Mouse (Mus musculus): ENCODE data around the gene Smim9. TPM values are rescaled to one million over a fixed set of nuclear protein-coding genes. Genes with fewer than 3 reads are reported as not detected.
A peak's percentile ranks its signal among the peaks of the same experiment; 100 is the strongest.

Smim9 gene
- polyA plus RNA-seq, 1 experiment from 2014 or later: not detected

GRCm38 (mm10) chrX:75098799-75099198 lies 64.8 kb downstream of the Smim9 start:
- H3K27me3 ChIP-seq (ENCODE audit: control insufficient read depth, insufficient read depth, low read length): no peaks in the 10 kb centered on the region
- no peak overlapping the region for H3K4me3 ChIP-seq (ENCODE audit: control insufficient read depth in 1 of 2, insufficient read depth in 1 of 2, low read depth in 1 of 2, low read length in 2 of 2)
- ATAC-seq (ENCODE audit: insufficient number of reproducible peaks, insufficient read depth, low FRiP score, low read depth): no peak
- peaks cover 41% of the 10 kb centered on the region for H3K36me3 ChIP-seq (ENCODE audit: control insufficient read depth, insufficient read depth, low read length)
- H3K9ac ChIP-seq (ENCODE audit: low read length): no peak overlapping the region
- H3K27ac ChIP-seq (replicated peaks in 1 of 2; ENCODE audit: control insufficient read depth in 1 of 2, insufficient read depth in 1 of 2, low read depth in 2 of 2, low read length in 2 of 2): no peak overlapping the region
- H3K4me1 ChIP-seq (ENCODE audit: control insufficient read depth in 2 of 2, insufficient read depth in 2 of 2, low read length in 2 of 2): no peaks in the 10 kb centered on the region
- H3K9me3 ChIP-seq (ENCODE audit: control insufficient read depth, low read length): no peaks in the 10 kb centered on the region
- WGBS: 90% methylated on average over 8 of the region's 8 CpGs
- no peak overlapping the region for H3K4me2 ChIP-seq (ENCODE audit: low read length)

GRCm38 (mm10) chrX:75096163-75096770 lies 67.3 kb downstream of the Smim9 start:
- 22% methylated on average over 23 of the region's 23 CpGs for WGBS

More at GRCm38 (mm10) chrX:75096163-75096770, 67.3 kb downstream of the Smim9 start:
- H3K4me2 ChIP-seq (ENCODE audit: low read length): peak overlapping the region; percentile 70
- H3K4me1 ChIP-seq (ENCODE audit: control insufficient read depth in 2 of 2, insufficient read depth in 2 of 2, low read length in 2 of 2): no peaks in the 10 kb centered on the region
- peak overlapping the region; percentile 68 for H3K9ac ChIP-seq (ENCODE audit: low read length)
- no peaks in the 10 kb centered on the region for H3K9me3 ChIP-seq (ENCODE audit: control insufficient read depth, low read length)
- peak overlapping the region; percentile 46 to 79 for H3K4me3 ChIP-seq (ENCODE audit: control insufficient read depth in 1 of 2, insufficient read depth in 1 of 2, low read depth in 1 of 2, low read length in 2 of 2)
- H3K36me3 ChIP-seq (ENCODE audit: control insufficient read depth, insufficient read depth, low read length): peaks cover 32% of the 10 kb centered on the region
- ATAC-seq (ENCODE audit: insufficient number of reproducible peaks, insufficient read depth, low FRiP score, low read depth): no peak
- H3K27ac ChIP-seq (replicated peaks in 1 of 2; ENCODE audit: control insufficient read depth in 1 of 2, insufficient read depth in 1 of 2, low read depth in 2 of 2, low read length in 2 of 2): peak overlapping the region; percentile 74 to 88
- no peaks in the 10 kb centered on the region for H3K27me3 ChIP-seq (ENCODE audit: control insufficient read depth, insufficient read depth, low read length)

Other genes with a start within 250 kb of the Smim9 start
- 3.3 TPM in 2 replicates for gene Gab3, start 78.3 kb downstream of the Smim9 start, polyA plus RNA-seq (2014; fragmentation: Nextera tagmentation; extraction: Ambion mirVana)
- gene Dkc1, start 67.9 kb downstream of the Smim9 start, polyA plus RNA-seq (2014; fragmentation: Nextera tagmentation; extraction: Ambion mirVana): 62.4 and 70.2 TPM in 2 replicates
- gene Mpp1, start 32.8 kb downstream of the Smim9 start, polyA plus RNA-seq (2014; fragmentation: Nextera tagmentation; extraction: Ambion mirVana): 28.9 and 31.5 TPM in 2 replicates
- gene Fundc2, start 218.6 kb upstream of the Smim9 start, polyA plus RNA-seq (2014; fragmentation: Nextera tagmentation; extraction: Ambion mirVana): 100 and 108 TPM in 2 replicates
- 3.1 and 4.1 TPM in 2 replicates for gene F8, start 218.8 kb upstream of the Smim9 start, polyA plus RNA-seq (2014; fragmentation: Nextera tagmentation; extraction: Ambion mirVana)